In the genomic region with DNA sequence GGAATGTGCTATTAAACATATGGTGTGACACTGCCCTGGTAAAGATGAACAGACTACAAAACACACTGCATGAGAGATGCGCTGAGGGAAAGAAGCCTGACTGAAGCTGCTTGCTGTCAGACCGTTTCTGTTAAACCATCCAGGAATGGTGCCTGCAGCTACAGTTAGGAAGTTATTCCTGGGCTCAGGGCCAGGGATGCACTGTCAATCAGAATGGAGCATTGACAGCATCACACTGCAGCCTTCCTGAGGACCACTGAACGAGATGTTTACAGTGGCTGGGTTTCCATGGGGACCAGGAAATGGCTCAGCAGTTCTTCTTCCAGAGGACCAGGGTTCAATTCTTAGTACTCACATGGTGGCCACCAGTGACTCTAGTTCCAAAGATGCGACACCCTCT, we compare ENCODE assay signal across 19 mouse cellular contexts.
A peak's percentile ranks its signal among the peaks of the same experiment; 100 is the strongest.
DNase-seq lines count a peak whose midpoint lies in the region; ATAC-seq and TF ChIP-seq lines count a peak whose summit lies in the region.
"Had no signal": no experiment of that assay in that cellular context is flagged by ENCODE, and none has a peak within 500 bp of the region (broad histone marks: within the 10 kb centered on the region; RNA-seq: fewer than 3 reads in every experiment).

No protein-coding gene starts in this region.

- TF ChIP-seq POLR2A in brain, embryonic 14.5 days (IDR thresholded peaks at IDR 0.05; ENCODE audit: borderline replicate concordance, extremely low read depth, insufficient read depth, insufficient read length, poor library complexity, severe bottlenecking) = no peak

- WGBS in forebrain, embryonic 16.5 days = 48% methylated on average over 4 of the region's 4 CpGs
- 38% methylated on average over 4 of the region's 4 CpGs for WGBS in forebrain, embryonic 15.5 days
- WGBS in midbrain, embryonic 14.5 days = 52% methylated on average over 4 of the region's 4 CpGs
- 75% methylated on average over 4 of the region's 4 CpGs for WGBS in midbrain, embryonic 11.5 days

- no peak overlapping the region for H3K27ac ChIP-seq in forebrain, embryonic 16.5 days (ENCODE audit: low read length)
- no peak overlapping the region for H3K27ac ChIP-seq in forebrain, embryonic 15.5 days (replicated peaks)
- H3K27ac ChIP-seq in midbrain, embryonic 14.5 days (replicated peaks; ENCODE audit: low read depth, low read length) = 0 out of 2 replicates have a peak overlapping the region, but pooled peaks have one; percentile 13
- H3K27ac ChIP-seq in midbrain, embryonic 11.5 days (ENCODE audit: low read depth, low read length) = no peak overlapping the region
- H3K27ac ChIP-seq: embryonic facial prominence, embryonic 13.5 days; heart, adult 2 months; lung, embryonic 15.5 days; macrophage; midbrain, embryonic 12.5 days had no signal

- no peaks in the 10 kb centered on the region for H3K36me3 ChIP-seq in forebrain, embryonic 16.5 days (ENCODE audit: control insufficient read depth, insufficient read depth)
- H3K36me3 ChIP-seq in forebrain, embryonic 15.5 days = no peaks in the 10 kb centered on the region
- H3K36me3 ChIP-seq in midbrain, embryonic 14.5 days (ENCODE audit: control insufficient read depth, insufficient read depth, low read length) = no peaks in the 10 kb centered on the region
- no peaks in the 10 kb centered on the region for H3K36me3 ChIP-seq in midbrain, embryonic 11.5 days (ENCODE audit: control insufficient read depth, insufficient read depth, low read length)
- H3K36me3 ChIP-seq: embryonic facial prominence, embryonic 13.5 days; lung, embryonic 15.5 days; midbrain, embryonic 12.5 days had no signal

- H3K9me3 ChIP-seq in forebrain, embryonic 16.5 days (ENCODE audit: control insufficient read depth, low read length) = peaks cover 3% of the 10 kb centered on the region
- H3K9me3 ChIP-seq in forebrain, embryonic 15.5 days = no peaks in the 10 kb centered on the region
- 0 out of 2 replicates have a peak, but pooled peaks cover 4% of the 10 kb centered on the region for H3K9me3 ChIP-seq in midbrain, embryonic 14.5 days (ENCODE audit: control insufficient read depth, low read length)
- 0 out of 2 replicates have a peak, but pooled peaks cover 3% of the 10 kb centered on the region for H3K9me3 ChIP-seq in midbrain, embryonic 11.5 days (ENCODE audit: control insufficient read depth, low read length)
- H3K9me3 ChIP-seq: lung, embryonic 15.5 days had no signal

- H3K4me2 ChIP-seq in forebrain, embryonic 16.5 days (ENCODE audit: low read length) = no peak overlapping the region
- no peak overlapping the region for H3K4me2 ChIP-seq in forebrain, embryonic 15.5 days (replicated peaks)
- no peak overlapping the region for H3K4me2 ChIP-seq in midbrain, embryonic 14.5 days (ENCODE audit: low read length)
- no peak overlapping the region for H3K4me2 ChIP-seq in midbrain, embryonic 11.5 days
- H3K4me2 ChIP-seq: embryonic facial prominence, embryonic 13.5 days; lung, embryonic 15.5 days; midbrain, embryonic 12.5 days had no signal

- peak; percentile 50; the same call in 1 of the 2 replicates for ATAC-seq in forebrain, embryonic 16.5 days
- ATAC-seq in forebrain, embryonic 15.5 days (replicated peaks) = no peak; the same call in 1 of the 2 replicates
- ATAC-seq in midbrain, embryonic 14.5 days (ENCODE audit: low FRiP score, low TSS enrichment) = no peak
- ATAC-seq in midbrain, embryonic 11.5 days (ENCODE audit: low FRiP score) = no peak

- no peak for TF ChIP-seq CTCF in brain, embryonic 14.5 days (IDR thresholded peaks at IDR 0.05; ENCODE audit: borderline replicate concordance, extremely low read depth, insufficient read depth, insufficient read length)

- DNase-seq in left cerebral cortex, postnatal 4 days = peak; percentile 17
- DNase-seq in left cerebral cortex, postnatal 36 days (ENCODE audit: low spot score in 2 of 2) = no peak
- peak; percentile 55 for DNase-seq in midbrain, embryonic 14.5 days
- DNase-seq in midbrain, embryonic 11.5 days (ENCODE audit: low spot score, missing footprints) = no peak
- DNase-seq in brain, embryonic 14.5 days (ENCODE audit: low read depth) = peak; percentile 82
- DNase-seq: B cell, adult 2 months; cerebellum, adult 9-11 months; gastrocnemius, postnatal 25 days; heart, adult 2 months; heart, postnatal 4 days; kidney, adult 11 months; right cerebral cortex, postnatal 4 days; thymus, adult 2 months had no signal

- H3K4me1 ChIP-seq in forebrain, embryonic 16.5 days (replicated peaks; ENCODE audit: control insufficient read depth, insufficient read depth, low read length) = peaks cover 16% of the 10 kb centered on the region
- H3K4me1 ChIP-seq in forebrain, embryonic 15.5 days = peaks cover 20% of the 10 kb centered on the region
- peaks cover 28% of the 10 kb centered on the region for H3K4me1 ChIP-seq in midbrain, embryonic 14.5 days (ENCODE audit: control insufficient read depth, insufficient read depth, low read length)
- H3K4me1 ChIP-seq in midbrain, embryonic 11.5 days (ENCODE audit: control insufficient read depth, insufficient read depth, low read length) = peaks cover 7% of the 10 kb centered on the region
- H3K4me1 ChIP-seq: lung, embryonic 15.5 days had no signal

- H3K27me3 ChIP-seq in forebrain, embryonic 16.5 days (replicated peaks; ENCODE audit: control insufficient read depth, insufficient read depth, low read length) = no peaks in the 10 kb centered on the region
- no peaks in the 10 kb centered on the region for H3K27me3 ChIP-seq in forebrain, embryonic 15.5 days
- H3K27me3 ChIP-seq in midbrain, embryonic 14.5 days (ENCODE audit: control insufficient read depth, insufficient read depth, low read length) = no peaks in the 10 kb centered on the region
- no peaks in the 10 kb centered on the region for H3K27me3 ChIP-seq in midbrain, embryonic 11.5 days (ENCODE audit: control insufficient read depth, insufficient read depth, low read length)
- H3K27me3 ChIP-seq: embryonic facial prominence, embryonic 13.5 days; lung, embryonic 15.5 days; midbrain, embryonic 12.5 days had no signal

- H3K9ac ChIP-seq in forebrain, embryonic 16.5 days (replicated peaks; ENCODE audit: low read depth, low read length) = no peak overlapping the region
- no peak overlapping the region for H3K9ac ChIP-seq in forebrain, embryonic 15.5 days (replicated peaks)
- H3K9ac ChIP-seq in midbrain, embryonic 14.5 days (replicated peaks; ENCODE audit: low read length) = no peak overlapping the region
- H3K9ac ChIP-seq in midbrain, embryonic 11.5 days (ENCODE audit: low read length) = no peak overlapping the region
- H3K9ac ChIP-seq: embryonic facial prominence, embryonic 13.5 days; lung, embryonic 15.5 days; midbrain, embryonic 12.5 days had no signal

- intact Hi-C loops in left cerebral cortex, postnatal 4 days (cut with DNase I) = no loop called here
- intact Hi-C loops in left cerebral cortex, postnatal 36 days (cut with DNase I) = no loop called here

- H3K4me3 ChIP-seq in forebrain, embryonic 16.5 days (replicated peaks; ENCODE audit: low read length) = no peak overlapping the region
- H3K4me3 ChIP-seq in forebrain, embryonic 15.5 days = no peak overlapping the region
- no peak overlapping the region for H3K4me3 ChIP-seq in midbrain, embryonic 14.5 days (replicated peaks; ENCODE audit: low read depth, low read length)
- H3K4me3 ChIP-seq in midbrain, embryonic 11.5 days (ENCODE audit: low read depth, low read length) = no peak overlapping the region
- H3K4me3 ChIP-seq: embryonic facial prominence, embryonic 13.5 days; heart, adult 2 months; lung, embryonic 15.5 days; midbrain, embryonic 12.5 days had no signal

Comparison
In these comparisons a context has a peak if more than half of its experiments do, and no peak if none do; other contexts are left out.
1. DNase-seq: peak in left cerebral cortex, postnatal 4 days (single experiment), midbrain, embryonic 14.5 days (single experiment) and brain, embryonic 14.5 days (single experiment); none in left cerebral cortex, postnatal 36 days (0 of 2) and midbrain, embryonic 11.5 days (single experiment).